Mouse (Mus musculus): ENCODE data around the gene Iqcd. TPM values are rescaled to one million over a fixed set of nuclear protein-coding genes. Genes with fewer than 3 reads are reported as not detected.

Gene Iqcd
- polyA plus RNA-seq, 2 experiments = 1.0 to 2.0 TPM

- Histone ChIP-seq H3K4me1 (replicated peaks; ENCODE audit: control insufficient read depth in 2 of 2, insufficient read depth in 2 of 2, low read length in 1 of 2) (peaks cover 4 to 24% of the 10 kb centered on the region in 2 experiments), H3K4me3 (ENCODE audit: insufficient read depth in 1 of 2, low read depth in 2 of 2, low read length in 2 of 2) (no peak overlapping the region), H3K27me3 (ENCODE audit: control insufficient read depth, insufficient read depth, low read length) (no peaks in the 10 kb centered on the region), H3K9me3 (ENCODE audit: control insufficient read depth, low read length) (no peaks in the 10 kb centered on the region), H3K9ac (replicated peaks) (no peak overlapping the region), H3K4me2 (ENCODE audit: low read depth) (no peak overlapping the region), H3K36me3 (replicated peaks; ENCODE audit: control insufficient read depth, insufficient read depth, low read depth) (no peaks in the 10 kb centered on the region), H3K27ac (no peak overlapping the region)
- 57% methylated on average over 9 of the region's 9 CpGs for WGBS (ENCODE audit: insufficient replicate concordance)
- ATAC-seq (ENCODE audit: insufficient read depth) (no peak), DNase-seq (ENCODE audit: low read depth in 3 of 3, low spot score in 3 of 3) (no peak)
- no peak for TF ChIP-seq EP300 (IDR thresholded peaks at IDR 0.05; ENCODE audit: low read depth)
Measured at GRCm38 (mm10) chr5:120566681-120567252, 22.0 kb upstream of the Iqcd start.

GRCm38 (mm10) chr5:120567253-120567701 is 21.5 kb upstream of the Iqcd start:
- Histone ChIP-seq H3K27me3 (ENCODE audit: control insufficient read depth, insufficient read depth, low read length) (no peaks in the 10 kb centered on the region), H3K9ac (replicated peaks) (no peak overlapping the region), H3K4me1 (replicated peaks; ENCODE audit: control insufficient read depth in 2 of 2, insufficient read depth in 2 of 2, low read length in 1 of 2) (peaks cover 4 to 24% of the 10 kb centered on the region in 2 experiments), H3K36me3 (replicated peaks; ENCODE audit: control insufficient read depth, insufficient read depth, low read depth) (no peaks in the 10 kb centered on the region), H3K27ac (no peak overlapping the region), H3K4me2 (ENCODE audit: low read depth) (no peak overlapping the region), H3K4me3 (ENCODE audit: insufficient read depth in 1 of 2, low read depth in 2 of 2, low read length in 2 of 2) (no peak overlapping the region), H3K9me3 (ENCODE audit: control insufficient read depth, low read length) (no peaks in the 10 kb centered on the region)
- TF ChIP-seq CTCF (IDR thresholded peaks at IDR 0.05; ENCODE audit: low read depth) = no peak
- TF ChIP-seq EP300 (IDR thresholded peaks at IDR 0.05; ENCODE audit: low read depth) = no peak
- ATAC-seq (ENCODE audit: insufficient read depth) (no peak), DNase-seq (ENCODE audit: low read depth in 3 of 3, low spot score in 3 of 3) (no peak)
- 61% methylated on average over 21 of the region's 21 CpGs for WGBS (ENCODE audit: insufficient replicate concordance)

GRCm38 (mm10) chr5:120567761-120568211 is 21.0 kb upstream of the Iqcd start:
- TF ChIP-seq EP300 (IDR thresholded peaks at IDR 0.05; ENCODE audit: low read depth) = no peak
- H3K4me1 ChIP-seq (replicated peaks; ENCODE audit: control insufficient read depth in 2 of 2, insufficient read depth in 2 of 2, low read length in 1 of 2) = peaks cover 1 to 23% of the 10 kb centered on the region in 2 experiments
- 80% methylated on average over 14 of the region's 14 CpGs for WGBS (ENCODE audit: insufficient replicate concordance)

GRCm38 (mm10) chr5:120568336-120568768 is 20.5 kb upstream of the Iqcd start:
- no peak overlapping the region for H3K4me2 ChIP-seq (ENCODE audit: low read depth)
- no peak overlapping the region for H3K9ac ChIP-seq (replicated peaks)
- 79% methylated on average over 9 of the region's 9 CpGs for WGBS (ENCODE audit: insufficient replicate concordance)

More at GRCm38 (mm10) chr5:120567761-120568211, 21.0 kb upstream of the Iqcd start:
- H3K27me3 ChIP-seq (ENCODE audit: control insufficient read depth, insufficient read depth, low read length) = no peaks in the 10 kb centered on the region
- H3K9me3 ChIP-seq (ENCODE audit: control insufficient read depth, low read length) = no peaks in the 10 kb centered on the region
- H3K36me3 ChIP-seq (replicated peaks; ENCODE audit: control insufficient read depth, insufficient read depth, low read depth) = no peaks in the 10 kb centered on the region
- no peak overlapping the region for H3K27ac ChIP-seq
- no peak overlapping the region for H3K4me3 ChIP-seq (ENCODE audit: insufficient read depth in 1 of 2, low read depth in 2 of 2, low read length in 2 of 2)
- H3K4me2 ChIP-seq (ENCODE audit: low read depth) = no peak overlapping the region
- DNase-seq (ENCODE audit: low read depth in 3 of 3, low spot score in 3 of 3) = no peak
- no peak for ATAC-seq (ENCODE audit: insufficient read depth)
- H3K9ac ChIP-seq (replicated peaks) = no peak overlapping the region

GRCm38 (mm10) chr5:120568964-120569363 is 19.9 kb upstream of the Iqcd start:
- DNase-seq (ENCODE audit: low read depth in 3 of 3, low spot score in 3 of 3) = no peak
- H3K4me3 ChIP-seq (ENCODE audit: insufficient read depth in 1 of 2, low read depth in 2 of 2, low read length in 2 of 2) = no peak overlapping the region
- no peaks in the 10 kb centered on the region for H3K9me3 ChIP-seq (ENCODE audit: control insufficient read depth, low read length)
- ATAC-seq (ENCODE audit: insufficient read depth) = no peak
- H3K36me3 ChIP-seq (replicated peaks; ENCODE audit: control insufficient read depth, insufficient read depth, low read depth) = no peaks in the 10 kb centered on the region; the same call in 1 of the 2 replicates
- no peaks in the 10 kb centered on the region for H3K27me3 ChIP-seq (ENCODE audit: control insufficient read depth, insufficient read depth, low read length)
- no peak overlapping the region for H3K9ac ChIP-seq (replicated peaks)
- 48% methylated on average over 4 of the region's 4 CpGs for WGBS (ENCODE audit: insufficient replicate concordance)
- peaks cover 0 to 19% of the 10 kb centered on the region in 2 experiments; a peak in 2 of 4 replicates for H3K4me1 ChIP-seq (replicated peaks; ENCODE audit: control insufficient read depth in 2 of 2, insufficient read depth in 2 of 2, low read length in 1 of 2)
- no peak overlapping the region for H3K4me2 ChIP-seq (ENCODE audit: low read depth)
- H3K27ac ChIP-seq = no peak overlapping the region
- TF ChIP-seq CTCF (IDR thresholded peaks at IDR 0.05; ENCODE audit: low read depth) = no peak
- TF ChIP-seq EP300 (IDR thresholded peaks at IDR 0.05; ENCODE audit: low read depth) = no peak

More at GRCm38 (mm10) chr5:120568336-120568768, 20.5 kb upstream of the Iqcd start:
- no peaks in the 10 kb centered on the region for H3K27me3 ChIP-seq (ENCODE audit: control insufficient read depth, insufficient read depth, low read length)
- no peaks in the 10 kb centered on the region for H3K9me3 ChIP-seq (ENCODE audit: control insufficient read depth, low read length)
- no peak overlapping the region for H3K27ac ChIP-seq
- H3K4me1 ChIP-seq (replicated peaks; ENCODE audit: control insufficient read depth in 2 of 2, insufficient read depth in 2 of 2, low read length in 1 of 2) = peaks cover 0 to 21% of the 10 kb centered on the region in 2 experiments; a peak in 2 of 4 replicates
- no peaks in the 10 kb centered on the region; the same call in 1 of the 2 replicates for H3K36me3 ChIP-seq (replicated peaks; ENCODE audit: control insufficient read depth, insufficient read depth, low read depth)
- DNase-seq (ENCODE audit: low read depth in 3 of 3, low spot score in 3 of 3) = no peak
- H3K4me3 ChIP-seq (ENCODE audit: insufficient read depth in 1 of 2, low read depth in 2 of 2, low read length in 2 of 2) = no peak overlapping the region
- TF ChIP-seq EP300 (IDR thresholded peaks at IDR 0.05; ENCODE audit: low read depth) (no peak), CTCF (IDR thresholded peaks at IDR 0.05; ENCODE audit: low read depth) (no peak)
- no peak for ATAC-seq (ENCODE audit: insufficient read depth)

Data from liver, embryonic 14.5 days (tissue).